Mouse (Mus musculus): ENCODE measurements around the gene Taz.

Gene Taz

GRCm38 (mm10) chrX:74281732-74282394, at the start of gene Taz, which contains the start of gene Dnase1l1:
Gene Taz, plus strand, starts transcription at chrX:74281912.
Gene Dnase1l1, minus strand, starts transcription at chrX:74282337.
- DNase-seq: peak; percentile 82

- DNase-seq: no peak
These were observed 48.5 kb upstream of the Taz start for GRCm38 (mm10) chrX:74233196-74233595.

- no peak for DNase-seq
These were observed 41.4 kb upstream of the Taz start for GRCm38 (mm10) chrX:74240332-74240731.

GRCm38 (mm10) chrX:74243396-74243795, 38.3 kb upstream of the Taz start:
- DNase-seq: no peak

GRCm38 (mm10) chrX:74243807-74244206, 37.9 kb upstream of the Taz start:
- DNase-seq: no peak

GRCm38 (mm10) chrX:74244614-74245083, 37.1 kb upstream of the Taz start:
- peak; percentile 13 for DNase-seq

GRCm38 (mm10) chrX:74245107-74245506, 36.6 kb upstream of the Taz start:
- no peak for DNase-seq

- DNase-seq: peak; percentile 64
These were observed 36.0 kb upstream of the Taz start for GRCm38 (mm10) chrX:74245687-74246086.

- peak; percentile 85 for DNase-seq
These were observed 35.5 kb upstream of the Taz start for GRCm38 (mm10) chrX:74246213-74246681.

- no peak for DNase-seq
These were observed 35.0 kb upstream of the Taz start for GRCm38 (mm10) chrX:74246693-74247092.

GRCm38 (mm10) chrX:74248651-74249050, 33.1 kb upstream of the Taz start:
- peak; percentile 76 for DNase-seq

GRCm38 (mm10) chrX:74249615-74250014, 32.1 kb upstream of the Taz start, which contains the start of gene Flna:
Gene Flna, minus strand, starts transcription at chrX:74249820.
- DNase-seq: peak; percentile 75

- peak; percentile 89 for DNase-seq
These were observed 27.4 kb upstream of the Taz start, which contains the start of gene Emd for GRCm38 (mm10) chrX:74254153-74254887. Gene Emd, plus strand, starts transcription at chrX:74254687.

- DNase-seq: no peak
These were observed 26.7 kb upstream of the Taz start for GRCm38 (mm10) chrX:74254888-74255565.

GRCm38 (mm10) chrX:74257746-74258145, 24.0 kb upstream of the Taz start:
- DNase-seq: no peak

GRCm38 (mm10) chrX:74269736-74270061, 12.0 kb upstream of the Taz start:
- no peak for DNase-seq

GRCm38 (mm10) chrX:74270062-74270901, 11.4 kb upstream of the Taz start, which contains the start of gene Rpl10:
Gene Rpl10, plus strand, starts transcription at chrX:74270812.
- peak; percentile 87 for DNase-seq

GRCm38 (mm10) chrX:74270902-74271551, 10.7 kb upstream of the Taz start:
- peak; percentile 44 for DNase-seq

GRCm38 (mm10) chrX:74273422-74274322, 8.0 kb upstream of the Taz start:
- no peak for DNase-seq

GRCm38 (mm10) chrX:74277916-74278315, 3.8 kb upstream of the Taz start:
- no peak for DNase-seq
